Mouse (Mus musculus) limb, embryonic 11.5 days (tissue): ENCODE measurements at regions not wholly inside any gene's neighbourhood (a gene's known extent, or its start where the extent isn't known, plus 50 kb on each side); places are given as distances from the start of the nearest gene placed in this dataset.
A peak's percentile ranks its signal among the peaks of the same experiment; 100 is the strongest.

Experiments used
- ATAC-seq: fragments of 200-750 bp; cut with Nextera tagmentation; 2 replicates; pipeline ENCODE4 v1.8.0; 2017; ENCODE audit warnings: low read depth; ENCODE audit not compliant: insufficient number of reproducible peaks, low FRiP score, low TSS enrichment
- DNase-seq: peaks from one replicate; pipeline ENCODE4 v3.0.0-alpha.2; 2015; ENCODE audit warnings: low spot score
- H3K27ac ChIP-seq: fragments of 300-500 bp; sonication (generic); replicated peaks from 2 replicates; pipeline ENCODE4 v1.5.1; 2014; ENCODE audit warnings: low read depth, mild to moderate bottlenecking, low read length
- H3K27me3 ChIP-seq: fragments of 300-500 bp; sonication (generic); 2 replicates; pipeline ENCODE4 v1.6.1; 2014; ENCODE audit warnings: mild to moderate bottlenecking, low read length, mixed read lengths; ENCODE audit not compliant: control insufficient read depth, insufficient read depth
- H3K36me3 ChIP-seq: fragments of 300-500 bp; sonication (generic); 2 replicates; pipeline ENCODE4 v1.6.1; 2014; ENCODE audit warnings: mild to moderate bottlenecking, low read length, moderate library complexity, mixed read lengths; ENCODE audit not compliant: control insufficient read depth, insufficient read depth
- H3K4me1 ChIP-seq: fragments of 300-500 bp; sonication (generic); 2 replicates; pipeline ENCODE4 v1.6.1; 2014; ENCODE audit warnings: low read length, mixed read lengths; ENCODE audit not compliant: control insufficient read depth, insufficient read depth
- H3K4me2 ChIP-seq: fragments of 300-500 bp; sonication (generic); 2 replicates; pipeline ENCODE4 v1.6.1; 2014; ENCODE audit warnings: low read depth, mild to moderate bottlenecking, moderate library complexity; ENCODE audit not compliant: severe bottlenecking
- H3K4me3 ChIP-seq: fragments of 300-500 bp; sonication (generic); 2 replicates; pipeline ENCODE4 v1.5.1; 2014; ENCODE audit warnings: low read depth, low read length
- H3K9ac ChIP-seq: fragments of 300-500 bp; sonication (generic); 2 replicates; pipeline ENCODE4 v1.6.1; 2014; ENCODE audit warnings: mild to moderate bottlenecking, low read length
- H3K9me3 ChIP-seq: fragments of 300-500 bp; sonication (generic); 2 replicates; pipeline ENCODE4 v1.6.1; 2016; ENCODE audit warnings: low read length; ENCODE audit not compliant: control insufficient read depth
- WGBS: fragments of 180-500 bp; shearing (Covaris S2); extraction: QIAGEN DNeasy Blood & Tissue Kit; methylation state at CpG from one replicate; pipeline ENCODE4 v1.1.7; 2014; 5-methylcytosine and 5-hydroxymethylcytosine counted together

- no peaks in the 10 kb centered on the region for H3K4me1 ChIP-seq
- 69% methylated on average over 2 of the region's 2 CpGs for WGBS
- H3K9ac ChIP-seq, result no peak overlapping the region
- no peak overlapping the region for H3K4me2 ChIP-seq
- no peaks in the 10 kb centered on the region for H3K36me3 ChIP-seq
- DNase-seq, result no peak
- no peaks in the 10 kb centered on the region for H3K9me3 ChIP-seq
- no peak overlapping the region for H3K4me3 ChIP-seq
- H3K27ac ChIP-seq, result no peak overlapping the region
- ATAC-seq, result no peak
- no peaks in the 10 kb centered on the region for H3K27me3 ChIP-seq
These were observed 61.3 kb downstream of the Tmem17 start for GRCm38 (mm10) chr11:22573166-22573565.

GRCm38 (mm10) chr11:22573802-22574201, 61.9 kb downstream of the Tmem17 start:
- ATAC-seq, result no peak
- no peak overlapping the region for H3K4me2 ChIP-seq
- H3K27me3 ChIP-seq, result no peaks in the 10 kb centered on the region
- no peak overlapping the region for H3K27ac ChIP-seq
- no peak overlapping the region for H3K9ac ChIP-seq
- WGBS, result 79% methylated on average over 3 of the region's 3 CpGs
- H3K4me3 ChIP-seq, result no peak overlapping the region
- no peaks in the 10 kb centered on the region for H3K4me1 ChIP-seq
- no peaks in the 10 kb centered on the region for H3K9me3 ChIP-seq
- DNase-seq, result no peak
- H3K36me3 ChIP-seq, result no peaks in the 10 kb centered on the region

DNA sequence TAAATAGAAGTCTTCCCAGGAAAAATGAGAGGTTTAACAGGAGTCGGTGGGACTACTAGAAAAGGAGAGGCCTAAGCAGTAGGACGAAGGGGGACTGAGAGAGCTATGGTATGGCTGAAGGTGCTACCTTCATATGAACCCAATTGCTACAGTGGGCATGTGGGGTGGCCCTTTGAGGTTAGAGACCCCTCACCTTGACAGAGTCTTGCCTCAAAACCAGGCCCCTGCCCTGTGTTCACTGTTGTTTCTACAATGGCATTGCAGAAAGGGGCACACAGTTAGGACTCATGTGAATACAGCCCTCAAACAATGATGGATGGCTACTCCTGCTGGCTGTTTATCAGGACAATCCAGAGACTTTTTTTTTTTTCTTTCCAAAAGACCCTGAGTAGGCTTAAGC, 62.6 kb downstream of the Tmem17 start:
- DNase-seq, result no peak
- Histone ChIP-seq H3K9me3 (no peaks in the 10 kb centered on the region), H3K4me3 (no peak overlapping the region), H3K4me2 (no peak overlapping the region), H3K9ac (no peak overlapping the region), H3K27me3 (no peaks in the 10 kb centered on the region), H3K27ac (no peak overlapping the region), H3K4me1 (no peaks in the 10 kb centered on the region), H3K36me3 (no peaks in the 10 kb centered on the region)
- no peak for ATAC-seq
- WGBS, result 91% methylated on average over 2 of the region's 2 CpGs

DNA sequence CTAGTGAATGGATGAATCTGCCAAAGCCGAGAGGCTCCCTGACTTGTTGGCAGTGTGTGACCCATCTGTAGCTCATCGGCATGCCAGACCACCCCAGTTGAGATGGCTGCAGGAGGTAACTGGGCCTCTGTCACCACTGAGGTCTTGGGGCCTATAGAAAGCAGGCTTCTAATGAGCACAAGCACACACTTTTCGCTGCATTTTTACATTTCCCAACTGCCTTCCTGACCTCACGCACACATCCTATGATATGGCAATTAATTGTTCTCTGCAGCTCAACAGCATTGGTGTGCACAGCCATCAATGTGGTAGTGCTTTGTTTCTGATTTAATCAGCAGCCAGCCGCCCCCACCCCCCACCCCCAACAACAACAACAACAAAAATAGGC, 72.2 kb downstream of the Tmem17 start:
- no peak overlapping the region for H3K27ac ChIP-seq
- peak overlapping the region; percentile 42 for H3K4me2 ChIP-seq
- WGBS, result 42% methylated on average over 5 of the region's 5 CpGs
- H3K27me3 ChIP-seq, result no peaks in the 10 kb centered on the region
- no peak overlapping the region for H3K4me3 ChIP-seq
- H3K36me3 ChIP-seq, result no peaks in the 10 kb centered on the region
- DNase-seq (no peak), ATAC-seq (no peak; the same call in 1 of the 2 replicates)
- peaks cover 7% of the 10 kb centered on the region; the same call in 1 of the 2 replicates for H3K4me1 ChIP-seq
- peaks cover 3% of the 10 kb centered on the region; the same call in 1 of the 2 replicates for H3K9me3 ChIP-seq
- no peak overlapping the region for H3K9ac ChIP-seq

GRCm38 (mm10) chr11:22584488-22585158, 72.7 kb downstream of the Tmem17 start:
- Histone ChIP-seq H3K4me1 (peaks cover 7% of the 10 kb centered on the region; the same call in 1 of the 2 replicates), H3K36me3 (no peaks in the 10 kb centered on the region), H3K27ac (no peak overlapping the region), H3K9ac (0 out of 2 replicates have a peak overlapping the region, but pooled peaks have one; percentile 44), H3K9me3 (peaks cover 3% of the 10 kb centered on the region; the same call in 1 of the 2 replicates), H3K4me3 (no peak overlapping the region), H3K27me3 (no peaks in the 10 kb centered on the region), H3K4me2 (peak overlapping the region; percentile 42)
- DNase-seq, result peak; percentile 43
- peak; percentile 54; the same call in 1 of the 2 replicates for ATAC-seq
- WGBS, result 15% methylated on average over 14 of the region's 14 CpGs

DNA sequence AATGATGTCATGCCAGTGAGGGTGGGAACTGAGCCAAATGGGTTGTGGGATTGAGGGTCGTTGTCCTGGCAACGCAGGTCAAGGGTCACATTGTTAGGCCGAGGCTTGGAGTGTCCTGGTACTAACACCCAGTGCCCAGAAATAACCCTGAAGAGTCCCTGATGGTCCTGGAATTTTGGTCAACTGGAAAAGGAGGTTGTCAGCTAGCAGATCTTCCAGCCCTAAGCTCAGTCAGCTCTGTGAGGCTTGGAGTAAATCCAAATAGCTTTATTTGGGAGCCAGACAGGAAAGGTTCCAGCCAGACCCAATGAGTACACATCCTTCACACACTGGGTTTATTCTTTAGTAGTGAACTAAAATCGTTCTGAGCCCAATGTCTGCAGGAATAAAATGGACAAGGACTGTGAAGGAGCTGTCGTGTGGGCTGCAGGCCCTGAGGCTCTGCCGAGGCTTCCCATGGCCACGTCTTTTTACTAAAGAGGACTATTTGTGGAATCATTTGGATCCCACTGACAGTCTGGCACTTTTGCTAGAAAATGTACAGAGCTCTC, 75.9 kb downstream of the Tmem17 start:
- Histone ChIP-seq H3K36me3 (no peaks in the 10 kb centered on the region), H3K4me2 (no peak overlapping the region), H3K27me3 (no peaks in the 10 kb centered on the region), H3K9me3 (peaks cover 3% of the 10 kb centered on the region; the same call in 1 of the 2 replicates), H3K27ac (no peak overlapping the region), H3K4me3 (no peak overlapping the region), H3K9ac (no peak overlapping the region), H3K4me1 (peaks cover 7% of the 10 kb centered on the region; the same call in 1 of the 2 replicates)
- ATAC-seq (no peak), DNase-seq (no peak)
- WGBS, result 72% methylated on average over 7 of the region's 7 CpGs

GRCm38 (mm10) chr11:22588546-22588945, 76.7 kb downstream of the Tmem17 start:
- ATAC-seq (no peak), DNase-seq (no peak)
- 62% methylated on average over 2 of the region's 2 CpGs for WGBS
- Histone ChIP-seq H3K36me3 (no peaks in the 10 kb centered on the region), H3K4me1 (peaks cover 7% of the 10 kb centered on the region; the same call in 1 of the 2 replicates), H3K4me3 (no peak overlapping the region), H3K9ac (no peak overlapping the region), H3K27ac (no peak overlapping the region), H3K27me3 (no peaks in the 10 kb centered on the region), H3K4me2 (no peak overlapping the region), H3K9me3 (no peaks in the 10 kb centered on the region; the same call in 1 of the 2 replicates)

DNA sequence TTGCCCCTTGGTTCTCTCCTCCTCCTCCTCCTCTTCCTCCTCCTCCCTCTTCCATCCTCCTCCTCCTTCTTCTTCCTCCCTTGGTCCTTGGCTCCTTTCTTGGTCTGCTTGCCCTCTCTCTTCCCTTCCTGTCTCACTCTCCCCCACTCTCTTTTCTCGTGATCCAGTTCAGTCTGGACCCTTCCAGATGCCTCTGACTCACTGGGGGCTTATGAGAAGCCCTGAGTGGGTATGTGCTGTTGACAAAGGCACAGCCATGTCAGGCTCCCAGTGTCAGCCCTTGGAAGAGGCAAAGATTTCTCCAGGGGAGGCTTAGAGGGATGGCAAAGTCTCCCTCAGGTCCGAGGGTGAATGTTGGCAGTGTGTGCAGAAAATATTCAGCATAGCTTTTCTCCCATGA, 78.0 kb downstream of the Tmem17 start:
- no peak overlapping the region for H3K9ac ChIP-seq
- DNase-seq (no peak), ATAC-seq (no peak)
- no peaks in the 10 kb centered on the region for H3K27me3 ChIP-seq
- H3K27ac ChIP-seq, result no peak overlapping the region
- no peaks in the 10 kb centered on the region for H3K9me3 ChIP-seq
- no peak overlapping the region for H3K4me3 ChIP-seq
- WGBS, result 67% methylated on average over 2 of the region's 2 CpGs
- H3K36me3 ChIP-seq, result no peaks in the 10 kb centered on the region
- H3K4me2 ChIP-seq, result no peak overlapping the region
- 0 out of 2 replicates have a peak, but pooled peaks cover 2% of the 10 kb centered on the region for H3K4me1 ChIP-seq
